Mouse (Mus musculus) CD4-positive, CD25-positive, alpha-beta regulatory T cell, adult 4 months (primary cell): ENCODE results near the gene Gm17654. TPM values are rescaled to one million over a fixed set of nuclear protein-coding genes. Genes with fewer than 3 reads are reported as not detected.
"Not testable (repeated sequence)": the region's sequence is repeated elsewhere in the genome, so short reads cannot be mapped to it uniquely, and the experiment has no call there.

Experiments used
- ATAC-seq: one replicate; pipeline ENCODE4 v1.8.0; 2017
- polyA plus RNA-seq, 2 experiments: library from polyadenylated mRNA; unstranded; fragments of 100-300 nt; shearing (Covaris generic); gene quantifications; one replicate each; pipeline ENCODE4 v1.2.1; 2017

Gm17654 gene
- not detected for polyA plus RNA-seq

DNA sequence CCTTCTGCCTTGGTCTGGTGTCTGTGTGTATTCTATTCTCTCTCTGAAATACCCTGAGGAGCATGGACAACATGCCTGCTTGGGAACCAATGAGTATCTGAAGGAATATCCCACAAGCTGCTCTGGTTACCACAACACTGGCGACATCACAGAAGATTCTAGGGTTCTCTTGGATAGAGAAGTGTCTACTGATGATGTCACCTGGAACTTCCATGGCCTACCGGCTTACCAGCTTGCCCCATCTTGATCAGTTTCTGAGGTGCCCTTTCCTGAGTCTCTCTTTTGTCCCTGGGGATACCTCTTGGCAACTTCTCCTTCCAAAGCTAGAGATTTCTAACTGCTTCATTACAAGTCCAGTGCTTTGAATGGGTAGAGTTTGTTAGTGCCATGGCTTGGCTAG, at the start of gene Gm17654:
Gm17654 (minus strand) TSS at position 101 of the 400 bp plus-strand sequence.
- not testable (repeated sequence) for ATAC-seq

DNA sequence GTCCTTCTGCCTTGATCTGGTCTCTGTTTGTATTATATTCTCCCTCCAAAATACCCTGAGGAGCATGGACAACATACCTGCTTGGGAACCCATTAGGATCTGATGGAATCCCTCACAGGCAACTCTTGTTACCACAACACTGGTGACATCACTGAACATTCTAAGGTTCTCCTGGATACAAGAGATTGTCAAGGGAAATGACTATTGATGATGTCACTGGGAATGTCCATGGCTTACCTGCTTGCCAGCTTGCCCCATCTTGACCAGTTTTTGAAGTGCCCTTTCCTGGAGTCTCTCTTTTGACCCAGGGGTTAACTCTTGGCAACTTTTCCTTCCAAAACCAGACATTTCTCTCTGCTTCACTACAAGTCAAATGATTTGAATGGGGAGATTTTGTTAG, 29.0 kb upstream of the Gm17654 start, which contains the start of gene Gm10375:
Gm10375 (minus strand) TSS at position 101 of the 400 bp plus-strand sequence.
- ATAC-seq = not testable (repeated sequence)

GRCm38 (mm10) chr14:43577969-43578368, 977 bp downstream of the Gm17654 start:
- not testable (repeated sequence) for ATAC-seq

DNA sequence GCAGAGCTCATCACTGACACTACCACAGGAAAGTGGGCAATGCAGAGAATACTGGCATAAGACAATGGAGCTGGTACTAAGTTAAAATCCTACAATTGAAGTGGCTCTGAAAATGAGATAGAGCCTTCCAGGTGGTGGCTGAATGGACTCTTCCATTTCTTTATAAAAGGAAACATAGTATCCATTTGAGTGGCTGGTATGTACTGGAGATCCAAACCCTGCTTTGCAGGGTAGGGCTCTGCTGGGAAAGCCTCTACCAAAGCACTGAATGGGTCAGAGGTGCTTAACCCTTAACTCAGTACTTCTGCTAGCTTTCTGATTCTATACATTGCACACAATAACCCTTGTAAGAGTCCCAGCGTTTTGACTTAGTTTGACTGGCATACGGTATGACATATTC, 26.7 kb downstream of the Gm17654 start:
- ATAC-seq = not testable (repeated sequence)

DNA sequence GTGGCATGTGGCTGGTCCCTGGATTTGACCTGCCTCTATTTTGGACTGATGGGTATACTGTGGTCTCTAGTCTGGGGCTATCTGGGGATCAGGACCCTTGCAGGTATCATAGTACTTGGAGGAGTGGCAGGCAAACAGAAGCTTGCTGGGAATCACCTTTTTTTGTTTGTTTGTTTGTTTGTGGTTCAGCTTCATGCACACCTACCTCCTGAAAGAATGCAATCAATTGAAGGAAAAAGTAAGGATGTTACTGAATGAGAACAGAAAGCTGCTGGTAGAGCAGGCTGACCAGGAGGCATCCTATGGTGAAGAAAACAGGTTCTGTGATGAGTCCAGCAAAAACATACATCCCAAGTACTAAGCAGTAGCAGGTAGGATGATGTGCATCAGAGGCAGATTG, 32.7 kb downstream of the Gm17654 start:
- ATAC-seq = not testable (repeated sequence)

- ATAC-seq = not testable (repeated sequence)
Observed at GRCm38 (mm10) chr14:43543276-43543675, 35.7 kb downstream of the Gm17654 start, which contains the start of gene Gm5799. Gm5799 (plus strand) TSS chr14:43543576.

- ATAC-seq = not testable (repeated sequence)
Observed at GRCm38 (mm10) chr14:43538144-43538543, 40.8 kb downstream of the Gm17654 start.

- not testable (repeated sequence) for ATAC-seq
Observed at GRCm38 (mm10) chr14:43532387-43532786, 46.6 kb downstream of the Gm17654 start.

GRCm38 (mm10) chr14:43532011-43532383, 46.9 kb downstream of the Gm17654 start:
- not testable (repeated sequence) for ATAC-seq

- not testable (repeated sequence) for ATAC-seq
Observed at GRCm38 (mm10) chr14:43531052-43532010, 47.6 kb downstream of the Gm17654 start.

Other genes starting within 250 kb of the Gm17654 start
- gene 1700001F09Rik, start 231.3 kb downstream of the Gm17654 start, polyA plus RNA-seq = not detected
- gene Gm8138, start 162.8 kb downstream of the Gm17654 start, polyA plus RNA-seq = not detected
- gene Gm5799, start 35.6 kb downstream of the Gm17654 start, polyA plus RNA-seq = not detected
- not detected for gene Gm10375, start 28.9 kb upstream of the Gm17654 start, polyA plus RNA-seq
- gene Gm8165, start 98.1 kb upstream of the Gm17654 start, polyA plus RNA-seq = not detected
- 1 to 10 TPM in 1 of 2 experiments, under 1 TPM in 1; 0.68 to 3.3 TPM for gene Gm7324, start 118.7 kb upstream of the Gm17654 start, polyA plus RNA-seq
- not detected for gene Gm16506, start 148.3 kb upstream of the Gm17654 start, polyA plus RNA-seq
- gene Gm6526, start 168.7 kb upstream of the Gm17654 start, polyA plus RNA-seq = not detected
- gene Gm8180, start 205.6 kb upstream of the Gm17654 start, polyA plus RNA-seq = not detected